Mouse (Mus musculus): ENCODE data around the gene Krt88. TPM values are rescaled to one million over a fixed set of nuclear protein-coding genes. Genes with fewer than 3 reads are reported as not detected.

Krt88 gene
- polyA plus RNA-seq, 1 experiment = not detected

GRCm38 (mm10) chr15:101492718-101493117 lies 45.2 kb downstream of the Krt88 start:
- no peak for TF ChIP-seq CTCF (IDR thresholded peaks at IDR 0.05; ENCODE audit: insufficient read depth, low read length)
- no peak for TF ChIP-seq POLR2A (IDR thresholded peaks at IDR 0.05; ENCODE audit: borderline replicate concordance, extremely low read depth, low read depth, low read length)
- no peaks in the 10 kb centered on the region for H3K4me1 ChIP-seq (ENCODE audit: control insufficient read depth, insufficient read depth, low read length)
- WGBS = 38% methylated on average over 8 of the region's 8 CpGs
- DNase-seq = no peak
- no peak overlapping the region for H3K4me3 ChIP-seq (replicated peaks; ENCODE audit: extremely low read depth, low read depth, low read length)

- no peaks in the 10 kb centered on the region for H3K4me1 ChIP-seq (ENCODE audit: control insufficient read depth, insufficient read depth, low read length)
- H3K4me3 ChIP-seq (replicated peaks; ENCODE audit: extremely low read depth, low read depth, low read length) = no peak overlapping the region
- no peak for TF ChIP-seq CTCF (IDR thresholded peaks at IDR 0.05; ENCODE audit: insufficient read depth, low read length)
- no peak for TF ChIP-seq POLR2A (IDR thresholded peaks at IDR 0.05; ENCODE audit: borderline replicate concordance, extremely low read depth, low read depth, low read length)
- WGBS = 93% methylated on average over 6 of the region's 6 CpGs
- DNase-seq = no peak
Observed at GRCm38 (mm10) chr15:101493713-101494112, 46.2 kb downstream of the Krt88 start.

GRCm38 (mm10) chr15:101494203-101494602 lies 46.7 kb downstream of the Krt88 start:
- no peak for TF ChIP-seq CTCF (IDR thresholded peaks at IDR 0.05; ENCODE audit: insufficient read depth, low read length)
- no peak for TF ChIP-seq POLR2A (IDR thresholded peaks at IDR 0.05; ENCODE audit: borderline replicate concordance, extremely low read depth, low read depth, low read length)
- Histone ChIP-seq H3K4me3 (replicated peaks; ENCODE audit: extremely low read depth, low read depth, low read length) (no peak overlapping the region), H3K4me1 (ENCODE audit: control insufficient read depth, insufficient read depth, low read length) (no peaks in the 10 kb centered on the region)
- DNase-seq = no peak
- 36% methylated on average over 1 of the region's 1 CpGs for WGBS

- no peak overlapping the region for H3K4me3 ChIP-seq (replicated peaks; ENCODE audit: extremely low read depth, low read depth, low read length)
- DNase-seq = no peak
- TF ChIP-seq POLR2A (IDR thresholded peaks at IDR 0.05; ENCODE audit: borderline replicate concordance, extremely low read depth, low read depth, low read length) = no peak
- TF ChIP-seq CTCF (IDR thresholded peaks at IDR 0.05; ENCODE audit: insufficient read depth, low read length) = no peak
- H3K4me1 ChIP-seq (ENCODE audit: control insufficient read depth, insufficient read depth, low read length) = no peaks in the 10 kb centered on the region
- WGBS = 88% methylated on average over 8 of the region's 8 CpGs
Observed at GRCm38 (mm10) chr15:101495266-101495665, 47.7 kb downstream of the Krt88 start.

GRCm38 (mm10) chr15:101497181-101497580 lies 49.6 kb downstream of the Krt88 start:
- 67% methylated on average over 2 of the region's 2 CpGs for WGBS
- DNase-seq = no peak

More at GRCm38 (mm10) chr15:101497181-101497580, 49.6 kb downstream of the Krt88 start:
- no peak overlapping the region for H3K4me3 ChIP-seq (replicated peaks; ENCODE audit: extremely low read depth, low read depth, low read length)
- no peaks in the 10 kb centered on the region for H3K4me1 ChIP-seq (ENCODE audit: control insufficient read depth, insufficient read depth, low read length)
- TF ChIP-seq POLR2A (IDR thresholded peaks at IDR 0.05; ENCODE audit: borderline replicate concordance, extremely low read depth, low read depth, low read length) = no peak
- peak; percentile 52; the same call in 1 of the 2 replicates for TF ChIP-seq CTCF (IDR thresholded peaks at IDR 0.05; ENCODE audit: insufficient read depth, low read length)

Other genes starting within 250 kb of the Krt88 start
- gene Grasp, start 223.6 kb upstream of the Krt88 start, polyA plus RNA-seq (2012; rRNA removed) = 36.6 and 58.8 TPM in 2 replicates
- gene Nr4a1, start 193.5 kb upstream of the Krt88 start, polyA plus RNA-seq (2012; rRNA removed) = 40.0 and 43.4 TPM in 2 replicates
- gene Atg101, start 163.5 kb upstream of the Krt88 start, polyA plus RNA-seq (2012; rRNA removed) = 36.1 and 38.6 TPM in 2 replicates
- gene 6030408B16Rik, start 154.5 kb upstream of the Krt88 start, polyA plus RNA-seq (2012; rRNA removed) = 35.1 and 39.4 TPM in 2 replicates
- gene Krt80, start 77.6 kb upstream of the Krt88 start, polyA plus RNA-seq (2012; rRNA removed) = 130 and 155 TPM in 2 replicates
- gene Krt7, start 36.7 kb upstream of the Krt88 start, polyA plus RNA-seq (2012; rRNA removed) = 136 and 143 TPM in 2 replicates
- gene Krt87, start 8.9 kb upstream of the Krt88 start, polyA plus RNA-seq (2012; rRNA removed) = 0.24 and 0.44 TPM in 2 replicates
- gene Krt81, start 16.0 kb downstream of the Krt88 start, polyA plus RNA-seq (2012; rRNA removed) = not detected in 2 replicates
- 0.09 and 0.12 TPM in 2 replicates for gene Krt86, start 25.7 kb downstream of the Krt88 start, polyA plus RNA-seq (2012; rRNA removed)
- 0.06 and 0.25 TPM in 2 replicates for gene Krt83, start 43.8 kb downstream of the Krt88 start, polyA plus RNA-seq (2012; rRNA removed)
- gene Gm49425, start 69.5 kb downstream of the Krt88 start, polyA plus RNA-seq (2012; rRNA removed) = not detected in 2 replicates
- gene Krt84, start 85.1 kb downstream of the Krt88 start, polyA plus RNA-seq (2012; rRNA removed) = 0.13 TPM in 1 of 2 replicates, not detected in the other
- gene Krt82, start 102.9 kb downstream of the Krt88 start, polyA plus RNA-seq (2012; rRNA removed) = not detected in 2 replicates
- gene Krt90, start 115.2 kb downstream of the Krt88 start, polyA plus RNA-seq (2012; rRNA removed) = 0.22 TPM in 1 of 2 replicates, not detected in the other
- gene Krt75, start 126.2 kb downstream of the Krt88 start, polyA plus RNA-seq (2012; rRNA removed) = 0.14 TPM in 1 of 2 replicates, not detected in the other
- not detected in 2 replicates for gene Gm5414, start 180.4 kb downstream of the Krt88 start, polyA plus RNA-seq (2012; rRNA removed)
- not detected in 2 replicates for gene Gm5478, start 199.6 kb downstream of the Krt88 start, polyA plus RNA-seq (2012; rRNA removed)
- gene Krt6b, start 232.5 kb downstream of the Krt88 start, polyA plus RNA-seq (2012; rRNA removed) = 1.5 TPM in 1 of 2 replicates, not detected in the other
- 7.3 TPM in 1 of 2 replicates, not detected in the other for gene Krt6a, start 246.6 kb downstream of the Krt88 start, polyA plus RNA-seq (2012; rRNA removed)

All from lung, adult 2 months (tissue).